Mouse (Mus musculus) heart, postnatal 36 days (tissue): ENCODE results near the gene Srcap. TPM values are rescaled to one million over a fixed set of nuclear protein-coding genes. Genes with fewer than 3 reads are reported as not detected.
"Not testable (repeated sequence)": the region's sequence is repeated elsewhere in the genome, so short reads cannot be mapped to it uniquely, and the experiment has no call there.

Experiments
- DNase-seq, 2 experiments: peaks; one replicate each; pipeline ENCODE4 v3.0.0; 2021 to 2022
- intact Hi-C: fragments of 180-260 bp; cut with DNase I; formaldehyde crosslinking; loops from one replicate; pipeline ENCODE4 v1.15.1; 2025
- total RNA-seq, 2 experiments: library from RNA; stranded (reverse); gene quantifications; 2 replicates each; pipeline ENCODE4 v1.2.3; 2021

Gene Srcap
- total RNA-seq, 2 experiments from 2014 or later: 52.1 to 58.8 TPM

DNA sequence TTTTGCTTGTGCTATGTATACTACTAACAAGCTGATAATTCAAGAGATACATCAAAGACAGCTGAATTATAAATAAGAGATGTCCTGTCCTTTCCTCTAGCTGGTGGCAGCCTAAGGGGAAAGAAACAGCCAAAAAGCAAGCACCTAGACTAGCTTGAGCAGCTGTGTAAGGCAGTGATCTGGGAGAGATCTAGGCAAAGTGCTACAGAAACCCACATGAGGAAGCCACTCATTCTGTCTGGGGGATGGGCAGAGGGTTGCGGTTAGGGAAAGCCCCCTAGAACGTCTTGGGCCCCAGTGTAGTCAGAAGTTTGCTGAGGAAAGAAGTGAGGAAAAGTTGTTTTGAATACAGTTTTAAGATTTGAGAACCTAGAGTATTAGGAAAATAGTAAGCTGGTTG, 31.5 kb upstream of the Srcap start:
- DNase-seq: no peak
- intact Hi-C loops: loop anchor here (10.0 kb wide), 1 partner anchor 284 kb away; the partner anchor contains the start of gene Orai3

- DNase-seq: no peak
- intact Hi-C loops: loop anchor here (10.0 kb wide), 1 partner anchor 279 kb away; the partner anchor contains the start of gene Orai3
Measured at GRCm38 (mm10) chr7:127485416-127485815, 26.4 kb upstream of the Srcap start.

GRCm38 (mm10) chr7:127488364-127488763, 23.4 kb upstream of the Srcap start:
- intact Hi-C loops: loop anchor here (10.0 kb wide), 1 partner anchor 276 kb away; the partner anchor contains the start of gene Orai3
- DNase-seq: not testable (repeated sequence)

GRCm38 (mm10) chr7:127489982-127490381, 21.8 kb upstream of the Srcap start:
- intact Hi-C loops: loop anchor here (10.0 kb wide), 1 partner anchor 275 kb away; the partner anchor contains the start of gene Orai3
- no peak for DNase-seq

GRCm38 (mm10) chr7:127491846-127492245, 19.9 kb upstream of the Srcap start:
- no peak for DNase-seq
- intact Hi-C loops: no loop called here

GRCm38 (mm10) chr7:127494648-127495047, 17.1 kb upstream of the Srcap start:
- no peak for DNase-seq
- intact Hi-C loops: no loop called here

DNA sequence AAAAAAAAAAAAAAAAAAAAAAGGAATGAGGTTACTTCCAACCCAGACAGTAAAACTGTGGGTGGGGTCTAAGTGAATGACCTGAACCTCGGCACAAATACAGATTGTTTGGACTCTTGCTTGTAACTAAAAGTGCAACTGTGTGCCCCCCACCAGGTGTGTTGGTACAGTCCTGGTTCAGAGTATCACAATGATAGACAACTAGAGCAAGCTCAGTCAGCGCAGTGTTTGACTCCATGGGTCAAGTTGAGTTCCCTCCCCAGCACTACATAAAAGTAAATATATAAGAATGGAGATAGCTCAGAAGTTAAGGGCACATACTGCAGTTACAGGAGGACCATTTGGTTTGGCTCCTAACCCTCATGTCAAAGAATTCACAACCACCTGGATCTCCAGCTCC, 14.4 kb upstream of the Srcap start:
- DNase-seq: no peak
- intact Hi-C loops: no loop called here

DNA sequence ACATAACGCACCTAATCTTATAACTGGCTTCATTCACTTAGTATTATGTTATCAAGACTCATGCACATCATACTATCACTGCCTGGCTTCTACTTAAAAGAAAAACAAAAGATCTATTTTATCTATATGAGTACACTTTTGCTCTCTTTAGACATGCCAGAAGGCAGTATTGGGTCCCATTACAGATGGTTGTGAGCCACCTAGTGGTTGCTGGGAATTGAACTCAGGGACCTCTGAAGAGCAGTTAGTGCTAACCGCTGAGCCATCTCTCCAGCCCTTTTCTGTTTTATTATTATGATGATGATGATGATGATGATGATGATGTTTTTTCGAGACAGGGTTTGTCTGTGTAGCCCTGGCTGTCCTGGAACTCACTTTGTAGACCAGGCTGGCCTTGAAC, 13.4 kb upstream of the Srcap start:
- peak in 1 of 2 experiments; percentile 50 for DNase-seq
- intact Hi-C loops: loop anchor here (1.0 kb wide), 2 partner anchors 136 to 189 kb away; no protein-coding TSS in a partner anchor

DNA sequence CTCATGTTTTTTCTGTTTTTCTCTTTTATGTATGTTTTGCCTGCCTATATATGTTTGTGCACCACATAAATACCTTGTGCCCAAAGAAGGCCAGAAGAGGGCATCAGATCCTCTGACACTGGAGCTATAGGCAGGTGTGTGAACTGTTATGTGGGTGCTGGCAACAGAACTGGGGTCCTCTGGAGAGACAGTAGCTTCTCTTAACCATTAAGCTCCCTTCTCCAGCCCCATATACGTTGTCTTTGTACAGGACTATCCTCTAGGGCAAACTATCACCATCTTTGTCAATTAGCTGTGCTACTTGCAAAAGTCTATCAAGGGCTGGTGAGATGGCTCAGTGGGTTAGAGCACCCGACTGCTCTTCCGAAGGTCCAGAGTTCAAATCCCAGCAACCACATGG, 3.5 kb upstream of the Srcap start:
- no peak for DNase-seq
- intact Hi-C loops: no loop called here

DNA sequence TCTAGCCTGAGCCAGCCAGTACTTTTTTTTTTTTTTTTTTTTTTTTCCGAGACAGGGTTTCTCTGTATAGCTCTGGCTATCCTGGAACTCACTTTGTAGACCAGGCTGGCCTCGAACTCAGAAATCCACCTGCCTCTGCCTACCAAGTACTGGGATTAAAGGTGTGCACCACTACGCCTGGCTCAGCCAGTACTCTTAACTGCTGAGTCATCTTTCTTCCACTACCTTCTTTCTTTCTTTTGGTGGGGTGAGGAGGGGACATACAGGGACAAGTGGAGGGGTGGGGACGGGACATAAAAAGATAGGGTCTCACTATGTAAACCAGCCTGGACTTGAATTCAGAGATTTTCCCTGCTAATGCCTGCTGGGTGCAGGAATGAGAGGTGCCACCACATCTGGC, 2.0 kb upstream of the Srcap start:
- DNase-seq: not testable (repeated sequence)
- intact Hi-C loops: loop anchor here (2.0 to 5.0 kb wide), 2 partner anchors 27 to 253 kb away; no protein-coding TSS in a partner anchor

DNA sequence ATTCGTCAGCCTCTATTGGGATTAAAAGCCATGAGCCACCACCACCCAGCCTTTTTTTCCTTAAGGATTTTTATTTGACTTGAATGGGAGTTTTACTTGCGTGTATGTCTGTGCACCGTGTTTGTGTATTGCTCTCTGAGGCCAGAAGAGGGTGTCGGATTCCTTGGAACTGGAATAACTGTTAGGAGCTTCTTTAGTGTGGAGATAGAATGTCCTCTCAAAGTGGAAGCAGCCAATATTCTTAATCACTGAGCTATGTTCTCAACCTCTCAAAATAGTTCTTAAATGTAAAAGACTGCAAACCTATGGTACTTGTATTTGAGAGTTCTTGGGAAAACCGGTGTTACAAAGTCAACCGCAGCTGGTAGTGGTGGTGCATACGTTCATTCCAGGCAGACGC, 542 bp upstream of the Srcap start:
- no peak for DNase-seq
- intact Hi-C loops: loop anchor here (2.0 to 5.0 kb wide), 2 partner anchors 28 to 254 kb away; no protein-coding TSS in a partner anchor

DNA sequence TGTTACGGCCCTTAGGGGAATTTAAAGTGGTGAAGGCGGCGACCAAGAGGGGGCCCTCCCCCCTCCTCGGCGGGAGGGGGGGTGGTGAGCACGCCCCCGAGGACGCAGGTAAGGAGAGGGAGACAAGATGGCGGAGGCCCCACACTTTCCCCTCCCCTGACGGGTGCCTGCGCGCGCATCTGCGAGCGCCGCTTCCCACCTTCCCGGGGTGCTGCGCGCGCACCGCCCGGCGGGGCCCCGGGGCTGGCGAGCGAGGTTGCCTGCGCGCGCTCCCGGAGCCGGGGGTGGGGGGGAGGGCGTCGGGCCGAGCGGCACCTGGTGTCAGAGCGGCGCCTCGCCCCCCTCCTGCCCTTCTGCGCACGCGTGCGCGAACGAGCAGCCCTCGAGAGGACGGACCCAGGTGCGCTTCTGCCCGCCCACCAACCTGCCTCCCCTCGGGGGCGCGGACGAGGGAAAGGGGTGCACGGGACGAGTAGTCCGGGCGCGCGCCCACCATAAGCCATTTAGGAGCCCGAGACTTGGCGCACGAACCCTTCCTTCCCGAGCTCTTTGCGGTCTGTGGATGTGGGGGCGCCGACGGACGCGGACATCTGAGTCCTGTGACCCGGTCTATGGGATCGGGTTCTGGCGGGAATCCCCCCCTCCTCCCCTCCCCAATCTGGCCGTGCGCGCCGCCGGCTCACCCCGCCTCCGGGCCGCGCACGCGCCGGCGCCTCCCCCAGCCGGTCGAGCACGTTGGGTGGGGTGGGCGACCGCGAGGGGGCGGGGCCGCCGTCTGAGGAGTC, 640 bp downstream of the Srcap start:
- intact Hi-C loops: loop anchor here (5.0 kb wide), 1 partner anchor 255 kb away; no protein-coding TSS in a partner anchor
- peak; percentile 86 to 91 for DNase-seq

- peak in 1 of 2 experiments; percentile 26 for DNase-seq
- intact Hi-C loops: loop anchor here (5.0 kb wide), 1 partner anchor 256 kb away; no protein-coding TSS in a partner anchor
Measured at GRCm38 (mm10) chr7:127513016-127513390, 1.2 kb downstream of the Srcap start.

- intact Hi-C loops: loop anchor here (5.0 kb wide), 1 partner anchor 256 kb away; no protein-coding TSS in a partner anchor
- no peak for DNase-seq
Measured at GRCm38 (mm10) chr7:127513781-127514180, 2.0 kb downstream of the Srcap start.

DNA sequence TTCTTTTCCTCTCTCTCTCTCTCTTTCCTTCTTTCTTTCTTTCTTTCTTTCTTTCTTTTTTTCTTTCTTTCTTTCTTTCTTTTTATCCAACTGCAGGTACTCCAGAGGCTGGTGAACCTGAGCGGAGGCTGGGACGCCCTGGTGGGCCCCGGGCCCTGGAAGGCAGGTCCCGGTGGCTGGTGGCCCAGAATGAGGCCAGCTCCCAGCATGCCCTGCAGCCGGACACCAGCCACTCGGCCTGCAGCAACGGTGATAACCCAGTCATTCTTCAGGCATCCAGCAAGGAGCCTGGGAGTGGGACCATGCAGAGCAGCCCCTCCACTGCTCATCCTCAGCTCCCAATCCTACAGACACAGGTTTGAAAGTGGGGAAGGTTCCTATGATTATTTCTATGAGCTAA, 4.1 kb downstream of the Srcap start:
- intact Hi-C loops: loop anchor here (5.0 kb wide), 1 partner anchor 36 kb away; no protein-coding TSS in a partner anchor
- peak; percentile 11 to 12 for DNase-seq

GRCm38 (mm10) chr7:127516344-127516743, 4.6 kb downstream of the Srcap start:
- no peak for DNase-seq
- intact Hi-C loops: loop anchor here (5.0 kb wide), 1 partner anchor 36 kb away; no protein-coding TSS in a partner anchor

- DNase-seq: no peak
- intact Hi-C loops: loop anchor here (5.0 kb wide), 1 partner anchor 33 kb away; no protein-coding TSS in a partner anchor
Measured at GRCm38 (mm10) chr7:127519284-127519683, 7.5 kb downstream of the Srcap start, which contains the start of gene Gm42715. Gm42715 (plus strand) TSS chr7:127519584.

GRCm38 (mm10) chr7:127541671-127542070, 29.9 kb downstream of the Srcap start:
- peak; percentile 33 to 42 for DNase-seq
- intact Hi-C loops: no loop called here

- intact Hi-C loops: no loop called here
- peak; percentile 65 to 68 for DNase-seq
Measured at GRCm38 (mm10) chr7:127549116-127549835, 37.5 kb downstream of the Srcap start.

- intact Hi-C loops: loop anchor here (5.0 kb wide), 1 partner anchor 34 kb away; the partner anchor contains the start of gene Gm42715
Measured at GRCm38 (mm10) chr7:127551558-127551957, 39.8 kb downstream of the Srcap start.

DNA sequence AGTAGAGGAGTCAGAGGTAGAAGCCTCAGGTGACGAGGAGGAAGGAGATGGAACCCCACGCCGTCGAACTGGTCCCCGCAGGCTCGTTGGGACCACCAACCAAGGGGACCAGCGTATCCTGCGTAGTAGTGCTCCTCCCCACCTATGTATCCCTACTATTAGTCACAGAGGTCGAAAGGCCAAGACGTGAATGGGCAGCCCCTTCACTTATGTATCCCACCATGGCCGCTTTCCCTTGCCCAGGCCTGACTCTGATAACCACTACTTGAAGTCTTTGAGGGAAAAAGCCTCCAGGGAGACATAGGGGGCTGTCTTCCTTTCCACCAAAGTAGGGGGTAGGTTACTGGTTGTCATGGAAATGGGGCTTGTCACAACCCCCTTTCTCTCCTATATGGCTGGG, 48.8 kb downstream of the Srcap start:
- intact Hi-C loops: no loop called here
- no peak for DNase-seq

More at GRCm38 (mm10) chr7:127551558-127551957, 39.8 kb downstream of the Srcap start:
- no peak for DNase-seq
